Mouse (Mus musculus) liver, embryonic 14.5 days (tissue): ENCODE measurements at regions not wholly inside any gene's neighbourhood (a gene's known extent, or its start where the extent isn't known, plus 50 kb on each side); places are given as distances from the start of the nearest gene placed in this dataset.

Source experiments
- CTCF ChIP-seq: IDR thresholded peaks from 2 replicates; pipeline ENCODE4 v1.5.1; 2016; ENCODE audit warnings: antibody characterized with exemption, low read depth, control low read depth
- EP300 ChIP-seq: IDR thresholded peaks from 2 replicates; pipeline ENCODE4 v1.6.1; 2016; ENCODE audit warnings: antibody characterized with exemption, low read depth

- no peak for TF ChIP-seq CTCF
- TF ChIP-seq EP300 = no peak
Observed at GRCm38 (mm10) chr4:131363030-131363429, 418.8 kb downstream of the Matn1 start.
